Mouse (Mus musculus): ENCODE measurements around the gene Asxl1. TPM values are rescaled to one million over a fixed set of nuclear protein-coding genes. Genes with fewer than 3 reads are reported as not detected.

Asxl1 gene
- total and polyA plus RNA-seq, 3 experiments, result 15.2 to 35.5 TPM; not detected in 1

Other genes starting within 250 kb of the Asxl1 start
- gene Hck, start 237.4 kb upstream of the Asxl1 start, total RNA-seq (2012; rRNA removed), result not detected in 2 replicates
- not detected for gene Hck, start 237.4 kb upstream of the Asxl1 start, polyA plus RNA-seq (2012; ENCODE audit: insufficient read depth in 1 of 2, insufficient read length in 2 of 2, low read depth in 1 of 2, low replicate concordance in 2 of 2, missing spikeins in 1 of 2)
- 16.1 and 16.8 TPM in 2 replicates for gene Tm9sf4, start 184.5 kb upstream of the Asxl1 start, total RNA-seq (2012; rRNA removed)
- gene Tm9sf4, start 184.5 kb upstream of the Asxl1 start, polyA plus RNA-seq (2012; ENCODE audit: insufficient read depth in 1 of 2, insufficient read length in 2 of 2, low read depth in 1 of 2, low replicate concordance in 2 of 2, missing spikeins in 1 of 2), result 100 to 1,000 TPM in 1 of 2 experiments, 10 to 100 TPM in 1; 29.8 to 269 TPM
- 4.0 and 4.3 TPM in 2 replicates for gene Tspyl3, start 120.4 kb upstream of the Asxl1 start, total RNA-seq (2012; rRNA removed)
- 10 to 100 TPM in 1 of 2 experiments, 1 to 10 TPM in 1; 9.8 to 47.3 TPM for gene Tspyl3, start 120.4 kb upstream of the Asxl1 start, polyA plus RNA-seq (2012; ENCODE audit: insufficient read depth in 1 of 2, insufficient read length in 2 of 2, low read depth in 1 of 2, low replicate concordance in 2 of 2, missing spikeins in 1 of 2)
- gene Plagl2, start 104.4 kb upstream of the Asxl1 start, total RNA-seq (2012; rRNA removed), result 5.9 and 6.0 TPM in 2 replicates
- gene Plagl2, start 104.4 kb upstream of the Asxl1 start, polyA plus RNA-seq (2012; ENCODE audit: insufficient read depth in 1 of 2, insufficient read length in 2 of 2, low read depth in 1 of 2, low replicate concordance in 2 of 2, missing spikeins in 1 of 2), result 10 to 100 TPM in 1 of 2 experiments, not detected in 1; 34.4 TPM
- gene Pofut1, start 104.3 kb upstream of the Asxl1 start, total RNA-seq (2012; rRNA removed), result 20.2 and 20.5 TPM in 2 replicates
- 10 to 100 TPM in 1 of 2 experiments, not detected in 1; 28.7 TPM for gene Pofut1, start 104.3 kb upstream of the Asxl1 start, polyA plus RNA-seq (2012; ENCODE audit: insufficient read depth in 1 of 2, insufficient read length in 2 of 2, low read depth in 1 of 2, low replicate concordance in 2 of 2, missing spikeins in 1 of 2)
- 10.0 and 11.0 TPM in 2 replicates for gene Kif3b, start 54.4 kb upstream of the Asxl1 start, total RNA-seq (2012; rRNA removed)
- gene Kif3b, start 54.4 kb upstream of the Asxl1 start, polyA plus RNA-seq (2012; ENCODE audit: insufficient read depth in 1 of 2, insufficient read length in 2 of 2, low read depth in 1 of 2, low replicate concordance in 2 of 2, missing spikeins in 1 of 2), result 10 to 100 TPM; 17.9 to 34.2 TPM
- gene 4930404H24Rik, start 147.0 kb downstream of the Asxl1 start, total RNA-seq (2012; rRNA removed), result not detected in 2 replicates
- under 1 TPM in 1 of 2 experiments, not detected in 1; 0.24 TPM for gene 4930404H24Rik, start 147.0 kb downstream of the Asxl1 start, polyA plus RNA-seq (2012; ENCODE audit: insufficient read depth in 1 of 2, insufficient read length in 2 of 2, low read depth in 1 of 2, low replicate concordance in 2 of 2, missing spikeins in 1 of 2)
- 4.4 and 4.5 TPM in 2 replicates for gene Nol4l, start 184.1 kb downstream of the Asxl1 start, total RNA-seq (2012; rRNA removed)
- gene Nol4l, start 184.1 kb downstream of the Asxl1 start, polyA plus RNA-seq (2012; ENCODE audit: insufficient read depth in 1 of 2, insufficient read length in 2 of 2, low read depth in 1 of 2, low replicate concordance in 2 of 2, missing spikeins in 1 of 2), result 1 to 10 TPM in 1 of 2 experiments, not detected in 1; 7.1 TPM

Data from MEL (cell line).